Comparison of ENCODE assay signal across 25 mouse cellular contexts in genomic region chr6:112461459-112461858, GRCm38 (mm10). TPM values are rescaled to one million over a fixed set of nuclear protein-coding genes. Genes with fewer than 3 reads are reported as not detected.
A peak's percentile ranks its signal among the peaks of the same experiment; 100 is the strongest.
DNase-seq lines count a peak whose midpoint lies in the region; ATAC-seq and TF ChIP-seq lines count a peak whose summit lies in the region.
"Had no signal": no experiment of that assay in that cellular context is flagged by ENCODE, and none has a peak within 500 bp of the region (broad histone marks: within the 10 kb centered on the region; RNA-seq: fewer than 3 reads in every experiment).

No protein-coding gene starts in this region.

- no peak overlapping the region for H3K4me3 ChIP-seq in heart, embryonic 12.5 days
- H3K4me3 ChIP-seq in heart, embryonic 11.5 days (ENCODE audit: low read depth, low read length) = no peak overlapping the region
- H3K4me3 ChIP-seq in heart, embryonic 14.5 days (ENCODE audit: control insufficient read depth in 1 of 2, insufficient read depth in 1 of 2, low read depth in 1 of 2, low read length in 2 of 2) = no peak overlapping the region
- no peak overlapping the region for H3K4me3 ChIP-seq in heart, embryonic 16.5 days (ENCODE audit: low read length)
- peak overlapping the region; percentile 32 for H3K4me3 ChIP-seq in myocyte
- H3K4me3 ChIP-seq: embryonic facial prominence, embryonic 10.5 days; embryonic facial prominence, embryonic 12.5 days had no signal

- ATAC-seq in heart, embryonic 12.5 days (ENCODE audit: insufficient number of reproducible peaks, low FRiP score) = no peak
- ATAC-seq in heart, embryonic 11.5 days (replicated peaks; ENCODE audit: insufficient number of reproducible peaks, low FRiP score, low TSS enrichment) = no peak
- no peak for ATAC-seq in heart, embryonic 14.5 days (ENCODE audit: insufficient number of reproducible peaks, insufficient read depth, low FRiP score, low read depth)
- ATAC-seq in heart, embryonic 16.5 days (replicated peaks; ENCODE audit: extremely low read depth, insufficient read depth, low FRiP score) = no peak
- ATAC-seq: activated CD4-positive, CD25-positive, alpha-beta regulatory T cell, adult 4 months; CD4-positive, CD25-positive, alpha-beta regulatory T cell, adult 4 months; forebrain, embryonic 14.5 days; Patski had no signal

- no peaks in the 10 kb centered on the region for H3K27me3 ChIP-seq in heart, embryonic 12.5 days (replicated peaks)
- no peaks in the 10 kb centered on the region for H3K27me3 ChIP-seq in heart, embryonic 11.5 days (ENCODE audit: control insufficient read depth, insufficient read depth, low read length)
- no peaks in the 10 kb centered on the region for H3K27me3 ChIP-seq in heart, embryonic 14.5 days (ENCODE audit: control insufficient read depth, insufficient read depth, low read length)
- H3K27me3 ChIP-seq in heart, embryonic 16.5 days (ENCODE audit: control insufficient read depth, insufficient read depth, low read length) = no peaks in the 10 kb centered on the region
- H3K27me3 ChIP-seq in myocyte (ENCODE audit: control insufficient read depth, insufficient read depth, insufficient read length) = no peaks in the 10 kb centered on the region
- H3K27me3 ChIP-seq: embryonic facial prominence, embryonic 12.5 days; Patski had no signal

- no peak overlapping the region for H3K27ac ChIP-seq in heart, embryonic 12.5 days (ENCODE audit: poor library complexity, severe bottlenecking)
- no peak overlapping the region for H3K27ac ChIP-seq in heart, embryonic 11.5 days (ENCODE audit: low read depth, low read length)
- H3K27ac ChIP-seq in heart, embryonic 14.5 days (replicated peaks in 1 of 2; ENCODE audit: control insufficient read depth in 1 of 2, insufficient read depth in 1 of 2, low read depth in 2 of 2, low read length in 2 of 2) = no peak overlapping the region
- H3K27ac ChIP-seq in heart, embryonic 16.5 days (ENCODE audit: low read length) = no peak overlapping the region
- H3K27ac ChIP-seq: embryonic facial prominence, embryonic 10.5 days; embryonic facial prominence, embryonic 12.5 days had no signal

- peak overlapping the region; percentile 52; the same call in 1 of the 2 replicates for H3K4me2 ChIP-seq in heart, embryonic 12.5 days
- H3K4me2 ChIP-seq in heart, embryonic 11.5 days = no peak overlapping the region
- H3K4me2 ChIP-seq in heart, embryonic 14.5 days (ENCODE audit: low read length) = peak overlapping the region; percentile 77
- peak overlapping the region; percentile 49 for H3K4me2 ChIP-seq in heart, embryonic 16.5 days (ENCODE audit: low read depth, low read length)
- H3K4me2 ChIP-seq in myocyte (ENCODE audit: low read depth) = peak overlapping the region; percentile 58
- H3K4me2 ChIP-seq: embryonic facial prominence, embryonic 12.5 days had no signal

- H3K4me1 ChIP-seq in heart, embryonic 12.5 days (replicated peaks) = peaks cover 32% of the 10 kb centered on the region
- H3K4me1 ChIP-seq in heart, embryonic 11.5 days (ENCODE audit: control insufficient read depth, insufficient read depth, low read length) = peaks cover 13% of the 10 kb centered on the region; the same call in 1 of the 2 replicates
- peaks cover 28 to 52% of the 10 kb centered on the region in 2 experiments for H3K4me1 ChIP-seq in heart, embryonic 14.5 days (ENCODE audit: control insufficient read depth in 2 of 2, insufficient read depth in 2 of 2, low read length in 2 of 2)
- H3K4me1 ChIP-seq in heart, embryonic 16.5 days (ENCODE audit: control insufficient read depth, insufficient read depth, low read length) = peaks cover 34% of the 10 kb centered on the region
- H3K4me1 ChIP-seq: embryonic facial prominence, embryonic 10.5 days; embryonic facial prominence, embryonic 12.5 days had no signal

- H3K79me2 ChIP-seq in myocyte (ENCODE audit: control insufficient read depth, insufficient read depth) = peaks cover 3% of the 10 kb centered on the region

- TF ChIP-seq POLR2A in myocyte (IDR thresholded peaks at IDR 0.05; ENCODE audit: insufficient read length, low read depth) = peak; percentile 48

- WGBS in heart, embryonic 12.5 days = 92% methylated on average over 5 of the region's 5 CpGs
- 88% methylated on average over 5 of the region's 5 CpGs for WGBS in heart, embryonic 11.5 days (ENCODE audit: insufficient replicate concordance)
- 91% methylated on average over 5 of the region's 5 CpGs for WGBS in heart, embryonic 14.5 days
- 88% methylated on average over 5 of the region's 5 CpGs for WGBS in heart, embryonic 16.5 days

- no peaks in the 10 kb centered on the region for H3K36me3 ChIP-seq in heart, embryonic 12.5 days
- no peaks in the 10 kb centered on the region for H3K36me3 ChIP-seq in heart, embryonic 11.5 days (ENCODE audit: control insufficient read depth, insufficient read depth, low read length)
- peaks cover 14% of the 10 kb centered on the region for H3K36me3 ChIP-seq in heart, embryonic 14.5 days (ENCODE audit: control insufficient read depth, insufficient read depth, low read length)
- H3K36me3 ChIP-seq in heart, embryonic 16.5 days (ENCODE audit: control insufficient read depth, insufficient read depth) = no peaks in the 10 kb centered on the region
- no peaks in the 10 kb centered on the region for H3K36me3 ChIP-seq in myocyte (ENCODE audit: control insufficient read depth, insufficient read depth)
- H3K36me3 ChIP-seq: embryonic facial prominence, embryonic 10.5 days; embryonic facial prominence, embryonic 12.5 days; G1E had no signal

- H3K9me3 ChIP-seq in heart, embryonic 12.5 days (replicated peaks) = no peaks in the 10 kb centered on the region
- H3K9me3 ChIP-seq in heart, embryonic 11.5 days (replicated peaks; ENCODE audit: control insufficient read depth, low read length) = no peaks in the 10 kb centered on the region
- H3K9me3 ChIP-seq in heart, embryonic 14.5 days (ENCODE audit: control insufficient read depth, low read length) = no peaks in the 10 kb centered on the region
- H3K9me3 ChIP-seq in heart, embryonic 16.5 days (replicated peaks; ENCODE audit: control insufficient read depth, low read length) = no peaks in the 10 kb centered on the region
- H3K9me3 ChIP-seq: embryonic facial prominence, embryonic 10.5 days; embryonic facial prominence, embryonic 12.5 days had no signal

- H3ac ChIP-seq in myocyte (ENCODE audit: control insufficient read depth, insufficient read length) = no peak overlapping the region

- no peak overlapping the region for H3K9ac ChIP-seq in heart, embryonic 12.5 days
- H3K9ac ChIP-seq in heart, embryonic 11.5 days (ENCODE audit: low read depth, low read length) = no peak overlapping the region
- H3K9ac ChIP-seq in heart, embryonic 14.5 days (ENCODE audit: low read length) = no peak overlapping the region
- H3K9ac ChIP-seq in heart, embryonic 16.5 days (ENCODE audit: low read length) = no peak overlapping the region
- H3K9ac ChIP-seq: embryonic facial prominence, embryonic 12.5 days had no signal

- intact Hi-C loops in heart, postnatal 36 days (cut with DNase I) = no loop called here

- DNase-seq in heart, postnatal 4 days = no peak
- DNase-seq in heart, postnatal 36 days = no peak
- DNase-seq: adrenal gland, adult 8-10 months; adrenal gland, postnatal 14 days; adrenal gland, postnatal 36 days; B cell, adult 2 months; cerebellum, adult 11-12 months; cerebellum, adult 2 months; cerebellum, adult 9-10 months; cerebellum, postnatal 25 days had no signal

TF ChIP-seq in myocyte, 11 proteins besides CTCF, POLR2A, EP300 and RAD21:
- TF ChIP-seq REST (IDR thresholded peaks at IDR 0.05; ENCODE audit: insufficient read depth, insufficient read length) = no peak
- no peak for TF ChIP-seq MAX (IDR thresholded peaks at IDR 0.05; ENCODE audit: low read depth)
- no peak for TF ChIP-seq SRF (IDR thresholded peaks at IDR 0.05; ENCODE audit: control insufficient read depth, insufficient read length, low read depth)
- no peak for TF ChIP-seq TCF3 (IDR thresholded peaks at IDR 0.05; ENCODE audit: insufficient read length, low read depth)
- TF ChIP-seq MYOG (IDR thresholded peaks at IDR 0.05; ENCODE audit: control insufficient read depth in 1 of 3, insufficient read depth in 1 of 3, insufficient read length in 2 of 3, low read depth in 2 of 3) = peak in 1 of 3 experiments; percentile 64
- TF ChIP-seq MYOD1 (IDR thresholded peaks at IDR 0.05; ENCODE audit: control insufficient read depth in 1 of 3, insufficient read length in 2 of 3, low read depth in 2 of 3) = peak in 1 of 3 experiments; percentile 81
- TF ChIP-seq TCF12 (IDR thresholded peaks at IDR 0.05; ENCODE audit: insufficient read depth, poor library complexity, severe bottlenecking) = no peak
- no peak for TF ChIP-seq E2F4 (IDR thresholded peaks at IDR 0.05; ENCODE audit: insufficient read depth)
- TF ChIP-seq POLR2AphosphoS2 (IDR thresholded peaks at IDR 0.05; ENCODE audit: insufficient read length, low read depth) = peak; percentile 46
- no peak for TF ChIP-seq CEBPB (IDR thresholded peaks at IDR 0.05; ENCODE audit: insufficient read depth, poor library complexity, severe bottlenecking)
- TF ChIP-seq USF1 (IDR thresholded peaks at IDR 0.05; ENCODE audit: low read depth) = no peak
TF ChIP-seq in myocyte: peak in this region for 3.

RNA-seq across cellular contexts. Expression of gene Cav3, which starts 2.2 kb away (rescaled TPM):
- polyA plus RNA-seq in heart, embryonic 12.5 days (2016; fragmentation: Nextera tagmentation; extraction: Ambion mirVana) = 61.3 and 63.8 TPM in 2 replicates
- 59.6 and 64.9 TPM in 2 replicates for polyA plus RNA-seq in heart, embryonic 11.5 days (2014; fragmentation: Nextera tagmentation; extraction: Ambion mirVana)
- polyA plus RNA-seq in heart, embryonic 14.5 days (2014; fragmentation: Nextera tagmentation; extraction: Ambion mirVana) = 108 and 116 TPM in 2 replicates
- total RNA-seq in heart, postnatal 4 days (2021) = 100 to 1,000 TPM; 154 to 182 TPM
- 126 and 127 TPM in 2 replicates for polyA plus RNA-seq in heart, embryonic 16.5 days (2015; fragmentation: Nextera tagmentation; extraction: Ambion mirVana)
- total RNA-seq in heart, postnatal 36 days (2021) = 100 to 1,000 TPM in 1 of 2 experiments, 10 to 100 TPM in 1; 92.9 to 101 TPM
- 304 TPM for polyA plus RNA-seq in myocyte (2012; fragmentation: generic; extraction: Trizol)
- total RNA-seq: adrenal gland, adult 18-20 months; adrenal gland, adult 8-10 months; adrenal gland, postnatal 14 days; adrenal gland, postnatal 36 days; CH12.LX; G1E had no signal
- polyA plus RNA-seq: activated CD4-positive, CD25-positive, alpha-beta regulatory T cell, adult 4 months; CD4-positive, CD25-positive, alpha-beta regulatory T cell, adult 4 months; embryonic facial prominence, embryonic 10.5 days; forebrain, embryonic 11.5 days; forebrain, embryonic 14.5 days; G1E; Patski had no signal

RNA-seq across cellular contexts. Expression of gene Oxtr, which starts 28.3 kb away (rescaled TPM):
- polyA plus RNA-seq in heart, embryonic 12.5 days (2016; fragmentation: Nextera tagmentation; extraction: Ambion mirVana) = 0.10 TPM in 2 replicates
- 0.13 and 0.26 TPM in 2 replicates for polyA plus RNA-seq in heart, embryonic 11.5 days (2014; fragmentation: Nextera tagmentation; extraction: Ambion mirVana)
- 0.35 and 0.47 TPM in 2 replicates for polyA plus RNA-seq in heart, embryonic 14.5 days (2014; fragmentation: Nextera tagmentation; extraction: Ambion mirVana)
- under 1 TPM; 0.07 to 0.14 TPM for total RNA-seq in heart, postnatal 4 days (2021)
- polyA plus RNA-seq in heart, embryonic 16.5 days (2015; fragmentation: Nextera tagmentation; extraction: Ambion mirVana) = 0.16 and 0.18 TPM in 2 replicates
- total RNA-seq in heart, postnatal 36 days (2021) = under 1 TPM; 0.22 to 0.30 TPM
- 0.06 TPM for polyA plus RNA-seq in myocyte (2012; fragmentation: generic; extraction: Trizol)
- total RNA-seq: CH12.LX had no signal
- polyA plus RNA-seq: activated CD4-positive, CD25-positive, alpha-beta regulatory T cell, adult 4 months; CD4-positive, CD25-positive, alpha-beta regulatory T cell, adult 4 months had no signal
